Mouse (Mus musculus): ENCODE measurements around the gene Cebpa. TPM values are rescaled to one million over a fixed set of nuclear protein-coding genes. Genes with fewer than 3 reads are reported as not detected.
A peak's percentile ranks its signal among the peaks of the same experiment; 100 is the strongest.

Cebpa gene
- polyA plus RNA-seq, 1 experiment from 2014 or later: 2.3 TPM

DNA sequence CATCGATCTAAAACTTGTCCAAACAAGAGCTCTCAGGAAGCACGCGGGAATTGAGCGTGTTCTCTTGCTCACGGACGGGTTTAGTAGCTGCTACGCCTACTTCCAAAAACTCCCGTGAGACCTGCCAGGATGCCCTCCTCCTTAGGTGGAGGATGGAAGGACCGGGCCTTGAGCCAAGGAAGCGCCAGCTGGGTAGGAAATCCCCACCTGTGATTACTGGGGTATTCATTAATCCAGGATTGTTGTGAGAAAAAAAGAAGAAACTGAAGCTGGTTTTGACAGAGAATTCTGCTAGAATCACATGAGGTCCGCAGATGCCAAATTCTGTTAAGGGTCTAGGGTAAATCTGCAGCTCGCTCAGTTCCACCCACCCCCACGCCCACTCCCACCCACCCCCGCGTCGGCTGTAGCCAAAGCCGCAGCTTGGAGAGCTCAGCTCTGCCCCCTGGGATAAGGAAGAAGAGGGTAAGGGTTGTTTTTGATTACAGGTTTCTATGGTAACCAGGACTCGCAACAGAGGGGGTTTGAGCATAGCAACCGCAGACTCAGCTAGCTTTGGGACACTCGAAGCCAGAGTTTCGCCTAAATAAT is 32.7 kb upstream of the Cebpa start:
- peak; percentile 76 for ATAC-seq (replicated peaks; ENCODE audit: low FRiP score, low read depth)
- peak; percentile 73 for DNase-seq (ENCODE audit: low spot score)
- peak overlapping the region; percentile 60 for H3K4me2 ChIP-seq (ENCODE audit: low read length)
- no peaks in the 10 kb centered on the region for H3K4me1 ChIP-seq (replicated peaks; ENCODE audit: insufficient read depth, low read length)
- H3K36me3 ChIP-seq (ENCODE audit: insufficient read depth, low read length): no peaks in the 10 kb centered on the region
- H3K9ac ChIP-seq (ENCODE audit: low read depth, low read length): 0 out of 2 replicates have a peak overlapping the region, but pooled peaks have one; percentile 14
- WGBS: 1% methylated on average over 21 of the region's 21 CpGs
- no peak overlapping the region for H3K27ac ChIP-seq
- H3K4me3 ChIP-seq (replicated peaks; ENCODE audit: low read depth, low read length): peak overlapping the region; percentile 15
- peak; percentile 37; the same call in 1 of the 2 replicates for TF ChIP-seq CTCF (IDR thresholded peaks at IDR 0.05; ENCODE audit: low read depth)
- no peaks in the 10 kb centered on the region for H3K27me3 ChIP-seq (ENCODE audit: insufficient read depth, low read length)
- no peaks in the 10 kb centered on the region for H3K9me3 ChIP-seq (replicated peaks; ENCODE audit: low read length)

DNA sequence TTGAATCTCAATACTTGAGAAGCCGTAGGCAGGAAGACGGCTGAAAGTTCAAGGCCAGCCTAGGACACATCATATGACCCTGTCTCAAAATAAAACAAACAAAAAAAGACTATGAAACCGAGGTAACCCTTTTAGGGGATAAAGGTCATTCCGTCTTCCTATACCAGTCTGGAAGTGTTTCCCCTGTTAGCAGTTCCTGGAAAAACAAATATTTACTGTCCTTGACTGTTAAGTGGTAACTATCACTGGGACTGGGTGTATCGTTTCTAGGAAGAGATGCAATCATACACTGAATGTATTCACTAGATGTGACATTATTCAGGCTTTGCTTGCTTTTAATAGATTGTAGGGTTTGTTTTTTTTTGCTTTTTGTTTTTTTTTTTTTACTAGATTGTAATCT is 28.5 kb upstream of the Cebpa start:
- Histone ChIP-seq H3K9me3 (replicated peaks; ENCODE audit: low read length) (no peaks in the 10 kb centered on the region), H3K4me3 (replicated peaks; ENCODE audit: low read depth, low read length) (no peak overlapping the region), H3K4me2 (ENCODE audit: low read length) (no peak overlapping the region), H3K4me1 (replicated peaks; ENCODE audit: insufficient read depth, low read length) (no peaks in the 10 kb centered on the region), H3K27me3 (ENCODE audit: insufficient read depth, low read length) (no peaks in the 10 kb centered on the region), H3K9ac (ENCODE audit: low read depth, low read length) (no peak overlapping the region), H3K36me3 (ENCODE audit: insufficient read depth, low read length) (no peaks in the 10 kb centered on the region), H3K27ac (no peak overlapping the region)
- no peak for DNase-seq (ENCODE audit: low spot score)
- TF ChIP-seq CTCF (IDR thresholded peaks at IDR 0.05; ENCODE audit: low read depth): no peak
- WGBS: 69% methylated on average over 5 of the region's 5 CpGs
- no peak for ATAC-seq (replicated peaks; ENCODE audit: low FRiP score, low read depth)

DNA sequence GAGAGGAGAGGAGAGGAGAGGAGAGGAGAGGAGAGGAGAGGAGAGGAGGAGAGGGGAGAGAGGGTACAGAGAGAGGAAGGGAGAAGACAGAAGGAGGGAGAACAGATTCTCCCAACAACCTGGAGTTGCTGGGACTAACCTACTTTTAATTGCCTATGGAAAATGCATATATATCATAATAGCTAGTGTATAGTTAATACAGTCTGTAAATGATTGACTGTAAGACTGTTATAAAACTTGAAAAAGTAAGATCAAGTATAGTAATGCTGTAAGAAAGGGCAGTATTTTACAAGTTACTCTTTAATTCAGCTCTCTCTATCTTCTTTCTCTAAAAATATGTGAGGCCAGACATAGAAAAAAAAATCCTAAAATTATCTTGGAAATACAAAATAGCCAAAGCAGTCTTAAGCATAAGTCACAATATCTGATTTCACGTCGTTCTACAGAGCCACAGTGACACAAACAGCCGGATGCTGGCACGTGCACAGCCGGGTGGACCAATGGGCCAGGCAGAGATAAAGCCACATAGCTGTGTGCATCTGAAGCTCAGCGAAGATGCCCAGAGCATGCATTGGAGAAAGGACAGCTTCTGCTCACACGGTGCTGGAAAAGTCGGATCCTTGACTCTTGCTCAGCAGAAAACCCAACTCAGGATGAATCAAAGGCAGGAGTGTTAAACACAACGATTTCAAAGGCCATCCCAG is 24.0 kb upstream of the Cebpa start:
- Histone ChIP-seq H3K9me3 (replicated peaks; ENCODE audit: low read length) (no peaks in the 10 kb centered on the region), H3K4me2 (ENCODE audit: low read length) (no peak overlapping the region), H3K36me3 (ENCODE audit: insufficient read depth, low read length) (no peaks in the 10 kb centered on the region), H3K9ac (ENCODE audit: low read depth, low read length) (no peak overlapping the region), H3K4me3 (replicated peaks; ENCODE audit: low read depth, low read length) (no peak overlapping the region), H3K4me1 (replicated peaks; ENCODE audit: insufficient read depth, low read length) (no peaks in the 10 kb centered on the region), H3K27me3 (ENCODE audit: insufficient read depth, low read length) (no peaks in the 10 kb centered on the region), H3K27ac (no peak overlapping the region)
- DNase-seq (ENCODE audit: low spot score): no peak
- 75% methylated on average over 9 of the region's 9 CpGs for WGBS
- TF ChIP-seq CTCF (IDR thresholded peaks at IDR 0.05; ENCODE audit: low read depth): no peak
- ATAC-seq (replicated peaks; ENCODE audit: low FRiP score, low read depth): no peak

DNA sequence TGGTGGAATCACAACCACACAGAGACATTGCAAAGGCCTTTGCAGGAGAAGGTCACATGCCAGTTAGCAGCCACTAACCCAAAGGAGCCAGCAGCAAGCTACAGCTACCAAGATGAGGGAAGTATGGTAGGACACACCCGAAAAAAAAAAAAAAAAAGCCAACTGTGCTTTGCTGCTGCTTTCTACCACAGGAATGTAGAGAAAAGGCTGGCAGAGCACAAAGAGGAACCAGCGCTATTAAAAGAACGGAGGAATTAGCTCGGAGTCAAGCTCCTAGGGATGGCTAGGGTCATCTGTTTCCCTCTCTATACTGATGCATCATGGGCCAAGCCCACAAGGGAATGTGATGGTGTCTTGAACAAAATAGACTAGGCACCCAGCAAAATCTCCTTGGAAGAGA is 20.3 kb upstream of the Cebpa start:
- Histone ChIP-seq H3K27me3 (ENCODE audit: insufficient read depth, low read length) (no peaks in the 10 kb centered on the region), H3K9me3 (replicated peaks; ENCODE audit: low read length) (no peaks in the 10 kb centered on the region), H3K27ac (no peak overlapping the region), H3K4me2 (ENCODE audit: low read length) (no peak overlapping the region), H3K4me1 (replicated peaks; ENCODE audit: insufficient read depth, low read length) (no peaks in the 10 kb centered on the region), H3K36me3 (ENCODE audit: insufficient read depth, low read length) (no peaks in the 10 kb centered on the region), H3K4me3 (replicated peaks; ENCODE audit: low read depth, low read length) (no peak overlapping the region), H3K9ac (ENCODE audit: low read depth, low read length) (no peak overlapping the region)
- ATAC-seq (replicated peaks; ENCODE audit: low FRiP score, low read depth) (no peak), DNase-seq (ENCODE audit: low spot score) (no peak)
- 72% methylated on average over 4 of the region's 4 CpGs for WGBS
- no peak for TF ChIP-seq CTCF (IDR thresholded peaks at IDR 0.05; ENCODE audit: low read depth)

DNA sequence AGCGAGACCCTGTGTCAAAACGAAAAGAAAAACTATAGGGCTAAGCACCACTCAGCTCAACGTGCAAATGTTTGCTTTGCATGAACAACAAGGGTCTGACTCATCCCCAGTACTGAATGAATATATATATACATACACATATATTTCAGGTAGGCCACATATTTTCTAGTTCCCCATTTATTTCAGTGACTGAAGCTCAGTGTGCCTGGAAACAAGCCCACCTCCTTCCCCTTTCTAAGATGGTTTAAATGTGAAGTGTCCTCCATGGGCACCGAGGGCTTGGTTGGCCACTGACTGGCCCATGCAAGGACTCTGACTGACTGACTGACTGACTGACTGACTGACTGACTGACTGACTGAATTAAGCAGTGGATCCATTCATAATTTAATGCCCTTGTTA is 19.6 kb upstream of the Cebpa start:
- Histone ChIP-seq H3K4me1 (replicated peaks; ENCODE audit: insufficient read depth, low read length) (no peaks in the 10 kb centered on the region), H3K4me3 (replicated peaks; ENCODE audit: low read depth, low read length) (no peak overlapping the region), H3K36me3 (ENCODE audit: insufficient read depth, low read length) (no peaks in the 10 kb centered on the region), H3K9ac (ENCODE audit: low read depth, low read length) (no peak overlapping the region), H3K27me3 (ENCODE audit: insufficient read depth, low read length) (no peaks in the 10 kb centered on the region), H3K4me2 (ENCODE audit: low read length) (no peak overlapping the region), H3K9me3 (replicated peaks; ENCODE audit: low read length) (no peaks in the 10 kb centered on the region), H3K27ac (no peak overlapping the region)
- 92% methylated on average over 4 of the region's 4 CpGs for WGBS
- TF ChIP-seq CTCF (IDR thresholded peaks at IDR 0.05; ENCODE audit: low read depth): no peak
- no peak for DNase-seq (ENCODE audit: low spot score)
- ATAC-seq (replicated peaks; ENCODE audit: low FRiP score, low read depth): no peak

DNA sequence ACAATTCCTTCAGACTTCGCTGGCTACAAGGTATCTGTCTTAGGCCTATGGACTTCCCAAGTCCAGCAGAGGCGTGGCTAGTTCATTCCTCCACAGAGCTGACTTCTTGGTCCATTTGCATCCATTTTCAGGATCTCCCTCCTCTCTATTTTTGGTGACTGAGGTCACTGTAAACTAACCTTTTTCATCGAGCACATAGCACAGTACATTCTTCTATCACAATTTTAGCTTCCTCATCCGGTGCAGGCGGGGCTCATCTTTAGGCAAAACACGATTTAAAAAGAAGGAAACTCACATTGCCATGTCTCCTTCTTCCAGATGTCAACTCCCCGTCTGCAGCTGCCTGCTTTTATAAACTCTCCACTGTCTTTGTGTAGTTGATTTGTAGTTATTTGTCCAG is 12.5 kb upstream of the Cebpa start:
- no peaks in the 10 kb centered on the region for H3K4me1 ChIP-seq (replicated peaks; ENCODE audit: insufficient read depth, low read length)
- no peak overlapping the region for H3K27ac ChIP-seq
- H3K9ac ChIP-seq (ENCODE audit: low read depth, low read length): no peak overlapping the region
- H3K4me3 ChIP-seq (replicated peaks; ENCODE audit: low read depth, low read length): no peak overlapping the region
- H3K9me3 ChIP-seq (replicated peaks; ENCODE audit: low read length): no peaks in the 10 kb centered on the region
- no peaks in the 10 kb centered on the region for H3K27me3 ChIP-seq (ENCODE audit: insufficient read depth, low read length)
- WGBS: 61% methylated on average over 7 of the region's 7 CpGs
- ATAC-seq (replicated peaks; ENCODE audit: low FRiP score, low read depth) (no peak), DNase-seq (ENCODE audit: low spot score) (no peak)
- no peak overlapping the region for H3K4me2 ChIP-seq (ENCODE audit: low read length)
- H3K36me3 ChIP-seq (ENCODE audit: insufficient read depth, low read length): no peaks in the 10 kb centered on the region
- no peak for TF ChIP-seq CTCF (IDR thresholded peaks at IDR 0.05; ENCODE audit: low read depth)
